Mouse (Mus musculus) cerebellum, adult 8-10 months (tissue): Measurements from ENCODE around the gene Lrtm2.

ENCODE experiments used
- DNase-seq: peaks from one replicate; pipeline ENCODE4 v3.0.0; 2022

Lrtm2 gene

DNA sequence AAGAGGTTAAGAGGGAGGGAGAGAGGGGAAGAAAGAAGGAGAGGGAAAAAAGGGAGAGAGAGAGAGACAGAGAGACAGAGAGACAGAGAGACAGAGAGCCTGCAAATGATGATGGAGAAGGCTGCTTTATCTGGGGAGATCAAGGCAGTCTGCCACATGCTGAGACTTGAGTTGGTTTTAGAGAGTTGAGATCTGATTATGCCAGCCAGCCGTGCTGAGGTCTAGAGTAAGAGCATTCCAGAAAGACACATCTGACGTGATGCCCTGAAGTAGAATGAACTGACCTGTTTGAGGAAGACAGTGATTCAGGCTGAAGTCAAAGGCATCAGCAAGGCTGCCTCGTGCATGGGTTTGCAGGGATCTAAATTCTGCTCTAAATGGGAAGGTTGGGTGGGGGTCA lies 3.3 kb upstream of the Lrtm2 start:
- no peak for DNase-seq

DNA sequence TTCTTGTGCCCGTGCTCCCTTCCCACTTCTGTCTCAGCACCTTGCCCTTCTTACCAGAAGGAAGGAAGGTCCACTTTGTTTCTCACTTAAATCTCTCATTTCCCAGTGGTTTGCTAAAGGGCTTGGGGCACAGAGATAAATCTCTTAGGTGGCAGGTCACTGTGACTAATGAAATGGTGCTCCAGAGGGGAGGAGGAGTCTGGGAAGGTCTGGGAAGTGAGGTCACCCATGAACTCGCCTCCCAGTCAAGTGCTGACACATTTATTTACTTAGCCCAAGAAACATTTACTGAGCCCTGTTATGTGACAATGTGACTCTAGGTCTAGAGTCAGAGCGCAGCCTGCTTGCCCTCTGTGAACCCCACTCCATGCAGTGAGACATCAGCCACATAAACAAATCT lies 2.6 kb upstream of the Lrtm2 start:
- DNase-seq: no peak

GRCm38 (mm10) chr6:119332111-119332510 lies 1.5 kb upstream of the Lrtm2 start:
- DNase-seq: no peak

DNA sequence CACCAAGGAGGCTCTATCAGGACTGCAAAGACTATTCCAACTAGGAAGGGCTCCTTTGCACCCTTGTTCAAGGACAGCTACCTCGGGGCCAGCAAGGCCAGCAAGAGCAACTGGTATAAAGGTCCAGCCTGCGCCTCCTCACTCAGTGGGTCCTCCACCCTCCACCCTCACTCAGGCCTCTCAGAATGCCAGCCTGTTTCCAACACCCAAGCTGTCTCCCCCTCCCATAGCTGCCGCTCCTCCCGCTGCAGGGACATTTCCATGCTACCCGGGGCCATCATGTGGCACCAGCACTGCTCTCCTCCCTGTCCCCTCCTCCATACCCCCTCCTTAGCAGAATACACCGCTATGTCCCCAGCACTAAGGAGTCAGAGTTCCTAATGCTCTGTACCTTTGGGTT lies 630 bp downstream of the Lrtm2 start:
- no peak for DNase-seq

DNA sequence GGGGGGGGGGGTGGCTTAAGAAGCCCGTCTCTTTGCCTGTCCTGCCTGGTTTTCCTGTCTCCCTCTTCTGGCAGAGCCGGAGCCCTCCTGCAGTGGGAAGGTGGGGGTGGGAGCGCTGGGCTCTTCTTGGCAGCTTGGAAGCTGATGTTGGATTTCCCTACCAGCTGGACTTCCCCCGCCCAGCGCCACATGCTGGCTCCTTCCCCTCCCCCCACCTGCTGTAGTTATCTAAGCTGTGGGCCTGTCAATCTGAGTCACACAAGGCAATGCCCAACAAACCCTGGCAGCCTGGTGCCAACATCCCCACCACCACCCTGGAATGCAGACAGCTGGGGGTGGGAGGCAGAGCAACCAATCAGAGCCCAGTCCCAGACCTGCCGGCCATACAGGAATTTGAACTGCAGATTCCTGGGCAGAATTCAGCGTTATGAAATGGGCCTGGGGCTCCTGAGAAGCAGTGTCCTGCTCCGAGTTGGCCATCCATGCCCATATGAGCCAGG lies 1.3 kb downstream of the Lrtm2 start:
- DNase-seq: no peak

DNA sequence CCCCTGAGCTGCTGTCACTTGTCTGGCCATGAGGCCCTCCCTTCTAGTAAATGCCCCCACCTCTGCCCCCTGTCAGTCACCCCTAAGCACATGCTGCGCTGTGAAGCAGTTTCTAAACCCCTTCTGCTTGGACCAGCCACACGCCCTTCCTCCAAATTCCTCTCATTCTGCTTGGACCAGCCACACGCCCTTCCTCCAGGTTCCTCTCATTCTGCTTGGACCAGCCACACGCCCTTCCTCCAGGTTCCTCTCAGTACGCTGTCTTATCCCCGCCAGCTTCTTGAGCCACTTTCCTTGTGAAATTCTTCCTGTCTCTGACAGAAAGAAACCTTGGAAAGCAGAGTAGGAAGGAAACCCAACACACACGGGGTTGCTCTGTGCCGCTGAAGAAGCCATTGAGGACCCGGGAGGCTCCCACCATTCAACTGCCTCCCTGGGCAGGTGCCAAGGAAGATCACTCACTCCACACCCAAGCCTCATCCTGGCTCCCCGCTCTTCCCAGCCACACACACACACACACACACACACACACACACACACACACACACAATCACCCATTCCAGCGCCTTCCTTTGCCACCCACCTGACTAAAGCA lies 1.9 kb downstream of the Lrtm2 start:
- no peak for DNase-seq

DNA sequence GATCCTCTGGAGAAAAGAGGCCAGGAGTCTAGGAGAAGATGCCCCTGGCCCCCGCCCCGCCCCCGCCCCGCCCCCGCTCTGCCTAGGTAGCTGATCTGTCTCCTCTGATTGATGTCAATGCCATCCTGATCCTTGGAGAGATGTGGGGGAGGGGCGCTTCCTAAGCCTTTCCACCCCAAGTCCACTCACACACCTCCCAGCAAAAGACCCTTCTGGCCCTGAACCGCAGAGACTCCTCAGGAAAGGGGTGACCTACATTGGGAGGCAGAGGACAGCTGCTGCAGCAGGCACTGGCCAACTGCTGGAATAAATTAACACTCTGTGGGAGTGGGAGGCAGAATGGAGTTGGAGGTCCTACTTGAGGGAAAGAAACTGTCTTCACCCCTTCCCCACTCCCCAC lies 4.0 kb downstream of the Lrtm2 start:
- no peak for DNase-seq

- no peak for DNase-seq
These were observed 4.6 kb downstream of the Lrtm2 start for GRCm38 (mm10) chr6:119325978-119326377.

DNA sequence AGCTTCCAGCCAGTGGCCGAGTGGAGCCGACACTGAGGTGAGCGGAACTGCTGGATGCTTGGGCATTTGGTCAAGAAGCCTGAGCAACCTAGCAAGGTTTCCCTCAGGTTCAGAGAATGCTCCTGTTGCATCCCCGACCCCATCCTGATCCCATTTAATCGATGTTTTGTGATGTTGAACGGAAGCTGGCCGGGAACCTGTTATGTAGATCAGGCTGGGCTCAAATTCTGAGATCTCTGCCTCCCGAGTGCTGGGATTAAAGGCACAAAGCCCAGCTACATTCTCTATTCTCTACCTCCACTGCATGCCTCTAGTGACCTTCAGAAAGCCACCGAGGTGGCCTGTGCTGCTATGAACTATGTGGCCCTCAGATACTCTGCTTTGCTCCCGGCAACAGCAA lies 5.8 kb downstream of the Lrtm2 start:
- no peak for DNase-seq

- no peak for DNase-seq
These were observed 8.8 kb downstream of the Lrtm2 start for GRCm38 (mm10) chr6:119321752-119322151.

- DNase-seq: no peak
These were observed 10.1 kb downstream of the Lrtm2 start for GRCm38 (mm10) chr6:119320481-119320880.

DNA sequence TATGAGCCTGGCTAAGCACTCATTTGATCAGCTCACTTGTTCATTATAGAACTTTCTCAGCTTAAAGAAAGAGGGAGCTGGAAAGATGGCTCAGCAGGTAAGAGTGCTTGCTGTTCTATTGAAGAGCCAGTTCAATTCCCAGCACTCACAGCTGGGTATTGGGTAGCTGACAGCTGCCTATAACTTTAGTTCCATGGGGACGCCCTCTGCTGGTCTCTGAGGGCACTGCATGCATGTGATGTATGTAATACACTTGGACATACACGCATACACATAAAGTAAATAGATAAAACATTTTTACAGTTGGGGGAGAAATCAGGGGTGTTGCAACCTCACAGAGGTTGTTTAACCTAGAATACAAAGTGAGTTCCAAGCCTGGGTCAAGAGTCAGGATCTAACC lies 11.2 kb downstream of the Lrtm2 start:
- no peak for DNase-seq

GRCm38 (mm10) chr6:119318732-119319131 lies 11.8 kb downstream of the Lrtm2 start:
- no peak for DNase-seq

DNA sequence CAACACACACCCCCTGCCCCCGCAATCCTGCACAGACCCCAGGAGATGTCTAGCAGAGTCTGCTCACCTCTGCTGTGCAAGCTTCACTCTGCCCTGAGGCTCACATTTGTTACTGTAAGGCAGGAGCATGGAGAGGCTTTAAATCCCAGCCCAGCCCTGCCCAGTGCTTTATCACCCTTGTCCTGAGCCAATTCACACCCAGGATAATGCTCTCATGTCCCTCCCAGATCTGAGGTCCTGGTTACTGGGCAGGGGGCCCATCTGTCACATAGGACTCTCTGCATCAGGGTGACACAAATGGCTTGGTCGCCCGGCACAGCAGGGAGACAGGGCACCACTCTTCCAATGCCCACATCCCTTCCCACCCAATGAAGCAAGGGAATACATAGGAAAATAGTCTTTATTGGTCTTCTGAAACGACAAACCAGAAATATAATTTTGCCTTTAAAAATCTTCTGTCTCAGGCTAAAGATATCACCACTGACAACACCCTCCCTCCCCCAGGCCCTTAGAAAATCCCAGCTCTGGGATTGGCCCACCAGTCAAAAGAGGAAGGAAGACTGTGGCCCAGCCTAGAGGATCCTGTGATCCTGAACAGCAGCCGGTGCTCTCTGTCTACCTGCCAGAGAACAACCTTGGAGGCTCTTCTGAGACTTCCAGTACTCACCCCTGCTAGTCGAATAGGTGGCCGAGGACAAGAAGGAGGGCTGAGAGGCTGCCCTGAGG lies 15.7 kb downstream of the Lrtm2 start:
- no peak for DNase-seq

DNA sequence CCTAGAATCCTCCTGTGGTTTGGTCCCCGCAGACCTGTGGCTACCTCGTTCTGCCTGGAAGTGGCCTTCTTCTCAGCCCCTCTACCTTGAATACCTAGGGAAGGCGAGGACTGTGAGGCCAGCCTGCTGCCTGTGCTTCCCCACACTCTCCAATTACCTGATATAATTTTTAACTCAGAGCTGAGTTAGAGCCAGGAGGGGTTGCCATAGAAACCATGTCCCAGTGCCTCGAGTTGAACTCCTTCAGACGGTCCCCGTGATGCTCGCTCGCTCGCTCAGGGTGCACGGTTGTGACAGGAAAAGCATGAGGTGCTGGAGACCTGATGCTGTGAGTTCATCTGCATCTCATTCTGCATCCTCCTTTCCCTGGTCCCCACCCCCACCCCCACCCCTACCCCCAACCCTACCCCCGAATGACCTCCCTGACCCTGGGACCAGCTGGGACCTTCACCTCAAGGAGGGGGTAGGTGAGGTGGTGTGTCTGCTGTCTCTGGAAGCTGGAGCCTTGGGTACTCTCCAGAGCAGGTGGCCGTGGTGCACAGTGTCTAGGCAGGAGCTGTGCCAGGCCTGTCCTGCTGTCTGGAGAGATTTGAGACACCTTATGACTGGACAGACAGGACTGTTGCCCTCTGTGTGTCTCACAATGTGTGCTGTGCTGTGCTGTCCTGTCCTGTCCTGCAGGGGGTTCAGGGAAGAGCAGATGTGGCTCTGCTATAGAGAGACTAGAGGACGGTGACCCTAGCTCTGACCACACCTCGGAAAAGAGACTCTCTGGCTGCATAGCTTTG lies 16.8 kb downstream of the Lrtm2 start:
- DNase-seq: no peak

- no peak for DNase-seq
These were observed 17.5 kb downstream of the Lrtm2 start for GRCm38 (mm10) chr6:119313096-119313495.

- no peak for DNase-seq
These were observed 18.2 kb downstream of the Lrtm2 start for GRCm38 (mm10) chr6:119312381-119312780.

DNA sequence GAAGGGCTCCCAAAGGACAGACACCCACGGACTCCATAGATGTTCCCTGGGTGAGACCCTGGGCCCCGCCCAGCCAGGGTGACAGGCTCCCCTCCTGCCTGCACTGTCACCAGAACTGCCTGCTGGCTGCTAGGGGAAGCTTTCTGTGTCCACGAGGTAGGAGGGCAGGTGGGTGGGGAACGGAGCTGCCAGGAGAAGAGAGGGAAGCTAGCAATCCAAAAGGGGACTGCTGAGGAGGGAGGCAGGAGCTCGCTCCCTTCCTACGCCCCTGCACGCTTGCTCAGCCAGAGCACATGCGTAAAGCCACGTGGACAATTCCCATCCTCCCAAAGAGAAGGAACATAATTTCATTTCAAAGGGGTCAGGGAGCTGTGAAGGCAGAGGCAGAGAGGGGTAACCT lies 20.4 kb downstream of the Lrtm2 start:
- no peak for DNase-seq

GRCm38 (mm10) chr6:119307867-119308413 lies 22.6 kb downstream of the Lrtm2 start:
- no peak for DNase-seq

DNA sequence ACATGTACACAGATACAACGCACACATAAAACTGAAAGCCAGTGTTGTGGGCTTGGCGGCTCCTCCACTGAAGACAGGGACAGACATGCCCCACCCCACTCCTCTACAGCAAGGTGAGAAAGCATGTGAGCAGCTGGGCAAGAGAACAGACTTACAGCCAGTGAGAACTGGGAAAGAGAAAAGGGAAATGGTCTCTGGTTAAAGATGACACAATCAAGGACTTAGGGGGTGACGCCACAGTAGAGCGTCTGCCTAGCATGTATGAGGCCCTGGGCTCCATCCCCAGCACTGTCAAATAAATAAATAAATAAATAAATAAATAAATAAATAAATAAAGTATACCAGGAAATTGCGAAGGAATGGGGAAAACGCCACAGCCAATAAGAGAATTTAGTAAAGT lies 27.2 kb downstream of the Lrtm2 start:
- no peak for DNase-seq

DNA sequence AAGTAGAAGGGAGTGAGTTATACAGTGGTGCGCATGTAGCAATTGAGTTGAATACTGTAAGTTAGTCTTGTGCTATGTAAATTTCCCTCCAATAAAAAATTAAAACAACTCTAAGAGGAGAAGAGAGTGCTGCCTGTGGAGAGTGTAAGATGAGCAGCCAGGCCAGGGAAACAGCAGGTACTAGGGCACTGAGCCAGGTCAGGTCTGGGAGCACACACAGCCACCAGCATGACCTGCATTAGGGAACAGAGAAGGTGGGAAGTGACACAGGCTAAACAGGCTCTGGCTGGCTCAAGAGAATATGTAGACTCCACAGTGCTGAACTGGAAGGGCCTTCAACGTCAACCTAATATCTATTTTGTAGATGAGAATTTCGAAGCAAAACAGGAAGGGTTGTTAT lies 29.3 kb downstream of the Lrtm2 start:
- peak; percentile 80 for DNase-seq

- peak; percentile 70 for DNase-seq
These were observed 49.8 kb downstream of the Lrtm2 start for GRCm38 (mm10) chr6:119280761-119281160.

GRCm38 (mm10) chr6:119276713-119277112 lies 53.9 kb downstream of the Lrtm2 start:
- no peak for DNase-seq
